Mouse (Mus musculus) liver, postnatal 0 days (tissue): ENCODE measurements around the gene Mgat4a. TPM values are rescaled to one million over a fixed set of nuclear protein-coding genes. Genes with fewer than 3 reads are reported as not detected.

Source experiments
- ATAC-seq: fragments of 200-750 bp; cut with Nextera tagmentation; 2 replicates; pipeline ENCODE4 v1.8.0; 2017; ENCODE audit warnings: mild to moderate bottlenecking, moderate library complexity
- DNase-seq: peaks from one replicate; pipeline ENCODE4 v3.0.0-alpha.2; 2016
- H3K27ac ChIP-seq: fragments of 300-500 bp; sonication (generic); 2 replicates; pipeline ENCODE4 v1.5.1; 2014; ENCODE audit warnings: antibody characterized with exemption, moderate library complexity, mild to moderate bottlenecking, low read depth
- H3K27me3 ChIP-seq: fragments of 300-500 bp; sonication (generic); 2 replicates; pipeline ENCODE4 v1.6.1; 2014; ENCODE audit warnings: low read length, control low read depth, mixed read lengths; ENCODE audit not compliant: insufficient read depth
- H3K36me3 ChIP-seq: fragments of 300-500 bp; sonication (generic); replicated peaks from 2 replicates; pipeline ENCODE4 v1.6.1; 2014; ENCODE audit warnings: mild to moderate bottlenecking, control low read depth, low read length, moderate library complexity, mixed read lengths; ENCODE audit not compliant: insufficient read depth
- H3K4me1 ChIP-seq: fragments of 300-500 bp; sonication (generic); 2 replicates; pipeline ENCODE4 v1.6.1; 2014; ENCODE audit warnings: antibody characterized with exemption, mild to moderate bottlenecking, control low read depth; ENCODE audit not compliant: insufficient read depth
- H3K4me2 ChIP-seq: fragments of 300-500 bp; sonication (generic); 2 replicates; pipeline ENCODE4 v1.6.1; 2014; ENCODE audit warnings: low read depth, mild to moderate bottlenecking, low read length, moderate library complexity, mixed read lengths
- H3K4me3 ChIP-seq: fragments of 300-500 bp; sonication (generic); 2 replicates; pipeline ENCODE4 v1.5.1; 2014; ENCODE audit warnings: low read depth, low read length
- H3K9ac ChIP-seq: fragments of 300-500 bp; sonication (generic); replicated peaks from 2 replicates; pipeline ENCODE4 v1.6.1; 2014; ENCODE audit warnings: mild to moderate bottlenecking, moderate library complexity
- H3K9me3 ChIP-seq: fragments of 300-500 bp; sonication (generic); 2 replicates; pipeline ENCODE4 v1.6.1; 2016; ENCODE audit warnings: mild to moderate bottlenecking, control low read depth, low read length, mixed read lengths
- CTCF ChIP-seq: sonication (generic); IDR thresholded peaks from 2 replicates; pipeline ENCODE4 v1.5.1; 2016; ENCODE audit warnings: antibody characterized with exemption, low read depth
- EP300 ChIP-seq: IDR thresholded peaks from 2 replicates; pipeline ENCODE4 v1.6.1; 2016; ENCODE audit warnings: antibody characterized with exemption, low read depth, mild to moderate bottlenecking
- WGBS: fragments of 180-500 bp; shearing (Covaris S2); extraction: QIAGEN DNeasy Blood & Tissue Kit; methylation state at CpG from one replicate; pipeline ENCODE4 v1.1.7; 2014; ENCODE audit not compliant: insufficient replicate concordance; 5-methylcytosine and 5-hydroxymethylcytosine counted together
- polyA plus RNA-seq: library from polyadenylated mRNA; unstranded; fragments of >200 nt; fragmentation: Nextera tagmentation; extraction: Ambion mirVana; gene quantifications from 2 replicates; pipeline ENCODE4 v1.2.1, GENCODE M21; 2015

Mgat4a gene
- polyA plus RNA-seq, 1 experiment from 2014 or later: 0.66 TPM

DNA sequence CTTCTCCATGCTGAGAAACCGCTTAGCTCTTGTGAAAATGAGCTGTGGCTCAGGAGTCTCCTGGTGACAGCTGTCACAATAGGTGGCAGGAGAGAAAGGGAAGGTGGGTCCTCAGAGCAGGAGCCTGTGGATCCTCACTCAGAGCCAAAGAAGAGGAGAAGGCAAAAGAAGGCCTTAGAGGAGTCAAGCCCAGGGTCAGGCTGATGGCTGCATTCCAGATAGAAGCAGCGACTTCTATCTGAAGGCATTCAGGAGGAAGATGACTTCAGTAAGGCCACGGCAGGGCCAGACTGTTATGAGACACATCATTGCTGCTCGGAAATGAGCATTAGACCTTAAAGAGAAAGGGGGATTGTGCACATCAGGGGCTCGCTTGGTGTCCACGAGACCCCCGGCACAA, 11.2 kb upstream of the Mgat4a start:
- no peaks in the 10 kb centered on the region for H3K36me3 ChIP-seq
- H3K27ac ChIP-seq: no peak overlapping the region
- H3K27me3 ChIP-seq: no peaks in the 10 kb centered on the region
- H3K4me3 ChIP-seq: no peak overlapping the region
- no peak for DNase-seq
- WGBS: 78% methylated on average over 7 of the region's 7 CpGs
- H3K9ac ChIP-seq: no peak overlapping the region
- H3K4me2 ChIP-seq: no peak overlapping the region
- no peak for TF ChIP-seq EP300
- H3K9me3 ChIP-seq: no peaks in the 10 kb centered on the region
- H3K4me1 ChIP-seq: no peaks in the 10 kb centered on the region
- no peak for ATAC-seq

GRCm38 (mm10) chr1:37549501-37549900, 8.7 kb upstream of the Mgat4a start:
- no peaks in the 10 kb centered on the region for H3K9me3 ChIP-seq
- H3K36me3 ChIP-seq: no peaks in the 10 kb centered on the region
- no peak for ATAC-seq
- H3K4me1 ChIP-seq: no peaks in the 10 kb centered on the region
- no peak overlapping the region for H3K4me2 ChIP-seq
- DNase-seq: no peak
- WGBS: 75% methylated on average over 8 of the region's 8 CpGs
- TF ChIP-seq EP300 (no peak), CTCF (no peak)
- no peak overlapping the region for H3K9ac ChIP-seq
- no peaks in the 10 kb centered on the region for H3K27me3 ChIP-seq
- H3K27ac ChIP-seq: no peak overlapping the region
- no peak overlapping the region for H3K4me3 ChIP-seq

GRCm38 (mm10) chr1:37546398-37547051, 5.7 kb upstream of the Mgat4a start:
- H3K9me3 ChIP-seq: no peaks in the 10 kb centered on the region
- H3K4me2 ChIP-seq: no peak overlapping the region
- TF ChIP-seq CTCF (no peak), EP300 (no peak)
- peaks cover 9% of the 10 kb centered on the region for H3K27me3 ChIP-seq
- H3K4me1 ChIP-seq: no peaks in the 10 kb centered on the region
- no peak overlapping the region for H3K9ac ChIP-seq
- H3K36me3 ChIP-seq: no peaks in the 10 kb centered on the region
- no peak overlapping the region for H3K27ac ChIP-seq
- H3K4me3 ChIP-seq: no peak overlapping the region
- ATAC-seq: no peak; the same call in 1 of the 2 replicates
- DNase-seq: no peak
- WGBS: 48% methylated on average over 11 of the region's 11 CpGs

- Histone ChIP-seq H3K27ac (no peak overlapping the region), H3K9me3 (no peaks in the 10 kb centered on the region), H3K4me3 (no peak overlapping the region), H3K27me3 (peaks cover 16% of the 10 kb centered on the region), H3K4me1 (0 out of 2 replicates have a peak, but pooled peaks cover 8% of the 10 kb centered on the region), H3K9ac (no peak overlapping the region), H3K4me2 (no peak overlapping the region), H3K36me3 (no peaks in the 10 kb centered on the region)
- WGBS: 30% methylated on average over 9 of the region's 9 CpGs
- DNase-seq (no peak), ATAC-seq (no peak)
- TF ChIP-seq CTCF: no peak
- TF ChIP-seq EP300: no peak
These were observed 3.4 kb upstream of the Mgat4a start for GRCm38 (mm10) chr1:37544251-37544650.

GRCm38 (mm10) chr1:37543057-37543456, 2.2 kb upstream of the Mgat4a start:
- no peaks in the 10 kb centered on the region for H3K36me3 ChIP-seq
- DNase-seq (no peak), ATAC-seq (no peak)
- H3K9me3 ChIP-seq: no peaks in the 10 kb centered on the region
- TF ChIP-seq EP300 (no peak), CTCF (no peak)
- 0 out of 2 replicates have a peak, but pooled peaks cover 8% of the 10 kb centered on the region for H3K4me1 ChIP-seq
- H3K4me3 ChIP-seq: no peak overlapping the region
- H3K4me2 ChIP-seq: no peak overlapping the region
- WGBS: 50% methylated on average over 1 of the region's 1 CpGs
- no peak overlapping the region for H3K27ac ChIP-seq
- H3K27me3 ChIP-seq: peaks cover 17% of the 10 kb centered on the region
- H3K9ac ChIP-seq: no peak overlapping the region

- peak; percentile 58 for ATAC-seq
- H3K27ac ChIP-seq: no peak overlapping the region
- TF ChIP-seq CTCF: no peak
- TF ChIP-seq EP300: no peak
- no peaks in the 10 kb centered on the region for H3K9me3 ChIP-seq
- WGBS: 3% methylated on average over 40 of the region's 47 CpGs
- H3K27me3 ChIP-seq: peaks cover 17% of the 10 kb centered on the region
- 0 out of 2 replicates have a peak, but pooled peaks cover 8% of the 10 kb centered on the region for H3K4me1 ChIP-seq
- peak overlapping the region; percentile 72 for H3K4me3 ChIP-seq
- DNase-seq: peak; percentile 19
- peak overlapping the region; percentile 97 for H3K4me2 ChIP-seq
- peak overlapping the region; percentile 74 for H3K9ac ChIP-seq
- no peaks in the 10 kb centered on the region for H3K36me3 ChIP-seq
These were observed 627 bp downstream of the Mgat4a start for GRCm38 (mm10) chr1:37539968-37540809.
